Mouse (Mus musculus) bone marrow macrophage, adult 2 months (primary cell): ENCODE results near the gene Lsm12.

Experiments used
- CTCF ChIP-seq: IDR thresholded peaks from 2 replicates; pipeline ENCODE4 v1.5.1; 2012; ENCODE audit warnings: low read depth, mild to moderate bottlenecking, low read length, moderate library complexity
- POLR2A ChIP-seq: IDR thresholded peaks from 2 replicates; pipeline ENCODE4 v1.6.1; 2012; ENCODE audit warnings: mild to moderate bottlenecking, low read depth, low read length, borderline replicate concordance

DNA sequence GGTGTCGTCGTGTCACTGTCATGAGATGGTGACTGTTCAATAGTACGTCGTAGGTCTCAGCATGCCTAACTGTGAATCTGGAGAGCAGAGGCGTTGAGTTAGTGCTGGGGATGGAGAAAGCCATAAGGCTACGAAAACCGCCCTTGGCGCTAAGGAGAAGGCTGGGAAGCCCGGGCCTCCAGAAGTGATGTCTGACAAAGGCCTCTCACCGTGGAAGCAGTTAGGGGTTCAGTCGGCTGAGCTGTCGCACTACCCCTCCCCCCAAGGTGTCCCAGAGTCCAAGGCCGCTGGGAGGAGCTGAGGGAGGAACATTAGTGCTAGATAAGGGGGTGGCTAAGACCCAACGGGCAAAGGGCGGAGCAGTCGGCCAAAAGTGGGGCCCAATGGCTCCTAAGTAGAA, 39.1 kb downstream of the Lsm12 start:
- TF ChIP-seq POLR2A: no peak
- TF ChIP-seq CTCF: no peak
